Mouse (Mus musculus): ENCODE data around the gene Phactr3. TPM values are rescaled to one million over a fixed set of nuclear protein-coding genes. Genes with fewer than 3 reads are reported as not detected.
A peak's percentile ranks its signal among the peaks of the same experiment; 100 is the strongest.

Gene Phactr3
- total RNA-seq, 2 experiments from 2014 or later = 0.97 to 1.5 TPM

DNA sequence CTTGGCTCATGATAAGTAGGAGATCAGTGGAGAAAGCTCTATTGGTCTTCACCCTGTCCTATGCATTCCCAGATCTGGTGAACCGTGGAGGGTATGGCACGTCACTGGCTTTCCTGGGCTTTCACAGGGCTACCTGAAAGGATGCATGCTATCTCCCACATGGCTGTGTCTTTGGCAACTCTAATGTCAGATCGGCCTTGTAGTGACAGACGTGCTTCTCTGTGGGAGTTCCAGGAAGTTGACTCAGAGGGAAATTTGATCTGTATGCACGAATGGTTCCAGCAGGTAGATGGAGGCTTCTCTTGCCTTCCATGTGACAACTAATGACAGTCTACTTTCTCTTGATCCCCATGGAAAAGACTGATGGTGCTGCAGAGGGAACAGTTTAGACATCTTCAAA lies 65.5 kb downstream of the Phactr3 start:
- DNase-seq = no peak
- intact Hi-C loops (cut with DNase I) = no loop called here

DNA sequence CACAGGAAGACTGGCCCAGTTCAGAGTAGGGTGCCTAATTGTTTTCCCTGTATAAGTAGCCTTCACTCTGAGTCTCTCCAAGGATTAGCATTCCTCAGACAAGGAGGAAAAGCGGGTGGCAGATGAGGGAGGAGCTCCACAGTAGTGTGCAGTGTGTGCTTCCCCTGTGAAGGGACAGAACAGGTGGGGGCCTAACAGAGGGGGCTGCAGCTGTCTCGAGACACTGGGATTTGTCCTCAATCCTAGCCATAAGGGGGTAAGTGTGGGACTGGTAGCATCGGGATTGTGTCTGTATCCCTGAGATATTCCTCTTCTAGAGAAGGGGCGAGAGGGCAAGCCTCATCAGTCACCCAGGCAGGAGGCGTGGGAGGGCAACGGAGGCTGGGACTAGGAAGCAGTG lies 66.1 kb downstream of the Phactr3 start:
- no peak for DNase-seq
- intact Hi-C loops (cut with DNase I) = no loop called here

DNA sequence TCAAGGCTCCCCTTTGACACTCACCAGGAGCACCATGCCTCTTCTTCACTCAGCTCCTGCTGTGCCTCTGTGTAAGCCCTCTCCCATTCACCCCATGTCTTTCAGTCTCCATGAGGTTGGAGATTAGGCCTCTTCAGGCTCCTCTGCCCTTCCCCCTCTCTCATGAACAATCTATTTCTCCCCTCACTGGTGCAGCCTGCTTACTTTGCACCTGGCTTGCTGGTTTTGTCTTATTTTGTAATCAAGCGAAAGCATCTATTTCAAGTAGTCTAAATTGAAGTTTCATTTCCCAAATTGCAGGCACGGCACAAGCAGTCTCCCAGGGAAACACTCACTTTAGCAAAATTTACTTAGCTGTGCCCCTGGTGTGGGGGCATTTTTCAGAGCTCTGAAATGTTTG lies 70.2 kb downstream of the Phactr3 start:
- intact Hi-C loops (cut with DNase I) = no loop called here
- no peak for DNase-seq

DNA sequence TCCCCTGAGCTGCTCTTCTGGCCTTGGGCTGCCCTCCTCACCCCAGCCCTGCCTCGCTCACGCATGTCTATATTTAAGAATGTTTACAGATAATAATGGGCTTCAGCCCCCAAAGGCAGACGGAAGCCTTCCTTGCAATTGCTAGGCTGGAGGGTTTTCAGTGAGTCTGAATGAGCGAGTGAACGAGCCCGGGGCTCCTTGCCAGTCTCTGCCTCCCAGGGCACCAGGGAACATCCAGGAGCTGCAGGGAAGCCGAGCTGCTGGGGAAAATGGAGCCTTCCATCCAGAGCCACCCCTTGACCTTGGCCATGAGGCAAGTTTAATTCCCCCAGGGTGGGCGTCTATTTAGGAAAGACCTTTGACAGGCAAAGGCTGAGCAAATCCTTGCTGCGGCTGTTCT lies 74.1 kb downstream of the Phactr3 start:
- DNase-seq = no peak

DNA sequence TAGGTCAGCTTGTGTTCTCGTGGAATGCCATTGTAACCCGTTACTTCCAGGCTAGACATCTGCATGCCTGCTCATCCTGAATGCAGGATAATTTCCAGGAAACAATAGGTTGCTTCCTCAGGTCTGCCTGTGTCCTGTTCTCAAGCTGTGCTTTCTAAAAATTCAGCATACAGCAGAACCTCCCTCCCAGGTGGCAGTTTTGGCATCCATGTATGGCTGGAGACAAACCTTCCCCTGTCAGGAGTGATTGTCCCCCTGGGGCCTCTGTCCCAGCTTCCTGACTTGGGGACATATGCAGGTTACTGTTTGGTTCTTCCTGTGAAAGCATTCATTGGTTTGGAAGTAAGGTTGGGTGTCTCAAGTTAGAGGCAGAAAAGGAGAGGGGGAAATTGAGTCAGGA lies 74.7 kb downstream of the Phactr3 start:
- intact Hi-C loops (cut with DNase I) = no loop called here
- DNase-seq = no peak

More for the DNA sequence above, 74.1 kb downstream of the Phactr3 start:
- intact Hi-C loops (cut with DNase I) = no loop called here

DNA sequence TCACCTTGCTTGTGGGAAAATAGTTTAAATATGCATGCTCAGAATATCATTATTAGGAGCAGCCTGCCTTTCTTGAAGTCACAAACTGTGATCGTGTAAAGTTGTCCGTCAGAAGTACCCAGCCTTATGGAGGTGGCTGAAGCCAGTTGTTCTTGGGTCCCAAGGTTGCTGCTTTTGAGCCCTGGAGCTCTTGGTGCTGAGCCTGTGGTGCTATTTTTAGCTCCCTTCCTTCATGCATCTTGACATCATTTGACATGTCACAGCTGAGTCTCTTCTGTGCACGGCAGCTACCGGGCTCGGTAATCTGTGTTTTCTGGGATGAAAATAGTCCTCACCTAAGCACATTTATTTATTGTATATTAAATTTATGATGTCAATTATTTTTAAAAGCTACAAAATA lies 76.1 kb downstream of the Phactr3 start:
- DNase-seq = peak; percentile 5 to 21
- intact Hi-C loops (cut with DNase I) = no loop called here

DNA sequence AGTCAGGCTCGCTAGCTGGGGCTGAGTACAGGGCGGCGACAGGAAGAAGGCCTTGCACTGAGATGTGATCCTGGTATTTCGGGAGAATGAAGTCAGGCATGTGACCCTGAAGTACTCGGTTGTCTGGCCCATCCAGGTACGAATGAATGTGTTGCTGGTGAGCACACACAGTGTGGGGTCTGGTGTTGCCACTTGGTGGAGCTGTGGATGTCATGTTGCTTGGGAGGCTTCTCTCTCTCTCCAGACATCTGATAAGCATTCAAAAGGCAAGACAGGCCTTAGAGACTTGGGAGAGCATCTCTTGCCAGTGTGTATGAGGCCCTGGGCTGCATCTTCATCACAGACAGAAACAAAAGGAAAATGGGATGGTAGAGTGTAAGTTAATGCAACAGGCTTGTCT lies 77.3 kb downstream of the Phactr3 start:
- intact Hi-C loops (cut with DNase I) = no loop called here

DNA sequence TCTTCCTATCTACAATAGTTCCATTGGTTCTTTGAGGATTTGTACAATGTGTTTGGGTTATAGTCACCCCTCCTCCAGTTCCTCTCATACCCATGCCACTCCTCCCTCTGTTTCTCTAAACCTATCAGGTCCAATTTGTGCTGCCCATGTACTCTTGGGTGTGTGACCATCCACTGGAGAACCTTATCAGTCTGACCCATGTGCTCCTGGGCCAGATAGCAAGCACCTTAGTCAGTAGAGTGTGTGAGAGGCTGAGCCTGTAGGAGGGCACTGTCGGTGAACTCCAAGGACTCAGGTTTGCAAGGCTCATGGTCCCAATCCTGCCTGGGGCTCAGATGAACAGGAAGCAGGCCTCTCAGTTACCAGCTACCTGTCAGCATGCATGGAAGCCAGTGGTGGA lies 78.8 kb downstream of the Phactr3 start:
- DNase-seq = no peak
- intact Hi-C loops (cut with DNase I) = no loop called here

More for the DNA sequence above, 77.3 kb downstream of the Phactr3 start:
- no peak for DNase-seq

DNA sequence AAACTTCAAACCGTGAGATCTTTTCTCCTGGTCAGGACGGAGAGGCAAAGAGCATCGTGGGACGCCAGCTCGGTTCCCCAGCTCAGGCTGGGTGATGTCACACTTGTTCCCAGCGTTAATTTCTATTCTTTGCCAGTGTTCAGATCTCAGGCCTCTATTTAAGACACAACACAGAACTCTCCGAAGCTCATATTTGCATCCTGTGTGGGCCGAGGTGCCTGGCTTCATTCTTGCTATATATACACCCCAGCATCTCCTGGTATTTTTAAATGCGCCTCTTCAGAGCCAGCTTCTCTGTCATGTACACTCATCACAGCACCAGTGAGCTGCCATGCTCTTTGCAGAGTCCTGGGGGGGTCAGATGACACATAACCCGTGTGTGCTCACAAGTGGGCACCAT lies 85.7 kb downstream of the Phactr3 start:
- intact Hi-C loops (cut with DNase I) = no loop called here
- no peak for DNase-seq

DNA sequence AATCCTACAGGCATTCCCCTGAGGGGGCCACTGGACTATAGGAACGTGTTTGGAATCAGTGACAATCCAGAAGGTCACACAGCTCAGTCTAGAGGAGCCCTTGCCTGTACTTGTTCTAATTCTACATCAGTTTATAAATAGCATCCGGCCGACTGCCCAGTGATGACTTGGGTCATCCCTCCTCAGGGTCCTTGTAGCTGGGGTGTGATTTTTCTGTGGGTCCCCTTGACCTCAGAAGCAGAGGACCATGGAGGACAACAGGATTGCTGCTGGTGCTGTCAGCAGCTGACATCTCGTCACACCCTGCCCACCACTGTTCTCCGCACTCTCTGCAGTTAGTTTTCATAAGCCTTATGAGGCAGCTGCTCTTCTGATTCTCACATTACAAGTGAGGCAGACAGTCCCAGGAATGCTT lies 89.4 kb downstream of the Phactr3 start:
- DNase-seq = peak; percentile 14 to 38
- intact Hi-C loops (cut with DNase I) = no loop called here

DNA sequence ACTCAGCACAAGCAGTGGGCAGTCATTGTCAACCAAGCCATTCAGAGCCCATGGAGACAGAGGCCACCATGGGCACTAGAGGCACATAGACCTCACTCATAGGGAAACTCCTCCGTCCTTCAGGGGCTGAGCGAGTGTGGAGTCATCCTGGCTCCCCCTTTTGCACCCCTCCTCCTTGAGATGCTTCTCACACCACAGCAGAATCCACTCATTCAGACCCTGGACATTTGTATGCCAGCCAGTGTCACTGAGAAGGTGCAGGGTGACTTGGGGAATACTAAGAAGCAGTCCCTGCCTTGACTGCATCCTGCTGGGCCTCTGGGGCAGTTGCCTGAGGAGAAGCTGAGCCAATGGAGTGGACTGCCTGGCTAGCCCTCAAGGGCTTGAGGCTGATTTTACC lies 95.1 kb downstream of the Phactr3 start:
- intact Hi-C loops (cut with DNase I) = no loop called here
- no peak for DNase-seq

DNA sequence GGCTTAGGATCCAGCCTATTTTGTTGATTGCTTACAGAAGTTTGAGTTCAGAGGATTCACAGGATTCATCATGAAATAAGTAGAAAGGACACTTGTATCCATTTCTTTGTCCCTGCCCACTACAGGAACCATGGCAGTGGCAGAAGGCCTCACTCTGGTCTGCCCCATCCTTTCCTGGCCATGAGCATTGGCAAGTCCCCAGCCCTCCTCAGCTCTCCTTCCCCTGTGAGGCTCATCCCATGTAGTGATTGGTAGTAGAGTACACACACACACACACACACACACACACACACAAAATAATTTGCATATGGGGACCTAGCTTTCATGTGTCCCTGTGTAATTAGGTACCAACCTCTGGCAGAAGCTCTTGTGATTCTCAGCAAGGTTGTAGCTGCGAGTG lies 95.8 kb downstream of the Phactr3 start:
- no peak for DNase-seq
- intact Hi-C loops (cut with DNase I) = no loop called here

DNA sequence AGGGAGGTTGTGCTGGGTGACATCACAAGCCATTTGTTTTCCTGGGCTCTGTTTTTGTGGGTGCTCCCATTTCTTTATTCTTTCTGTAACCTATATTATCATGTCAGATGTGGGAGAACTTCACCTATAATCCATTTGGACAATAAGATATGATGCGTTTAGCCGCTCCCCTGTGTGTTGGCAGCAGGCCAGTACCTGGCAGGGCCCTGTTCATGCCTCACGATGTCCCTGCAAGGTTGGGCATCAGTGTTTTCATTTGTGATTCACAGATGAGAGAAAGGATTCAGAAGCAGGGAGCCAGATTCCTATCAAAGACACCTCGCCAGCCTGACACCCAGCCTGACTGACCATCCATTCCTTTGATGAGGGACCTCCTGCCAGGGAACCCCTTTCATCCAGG lies 99.7 kb downstream of the Phactr3 start:
- intact Hi-C loops (cut with DNase I) = no loop called here

DNA sequence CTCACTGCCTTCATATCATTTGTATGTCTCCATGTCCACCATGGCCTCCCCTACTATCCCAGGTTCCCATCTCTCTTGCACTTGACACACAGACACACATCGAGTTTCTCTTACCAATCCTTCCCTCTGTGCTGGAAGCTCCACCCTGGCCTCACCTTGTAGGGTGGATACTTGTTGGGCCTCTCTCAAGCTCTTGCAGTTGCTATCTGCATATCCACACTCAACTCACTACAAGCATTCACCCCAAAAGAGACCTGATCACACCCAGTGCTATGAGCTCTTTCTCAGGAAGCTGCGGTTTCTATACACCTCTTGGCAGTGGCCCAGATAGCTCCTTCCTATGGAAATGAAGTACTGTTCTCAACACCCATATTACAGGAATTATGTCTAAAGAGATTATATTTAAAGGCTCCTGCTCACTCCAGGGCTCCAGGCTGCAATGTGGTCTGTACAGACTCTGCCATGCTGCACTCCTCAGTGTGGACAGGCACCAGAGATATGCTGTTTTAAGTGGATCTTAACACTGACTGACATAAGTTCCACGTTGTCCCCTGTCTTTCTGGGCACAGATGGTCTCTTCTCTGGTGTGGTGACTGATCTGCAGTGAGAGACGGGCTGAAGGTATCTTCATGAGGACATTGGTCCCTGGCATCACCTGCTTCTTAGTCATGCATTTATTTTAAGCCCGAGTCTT lies 100.8 kb downstream of the Phactr3 start:
- DNase-seq = no peak
- intact Hi-C loops (cut with DNase I) = no loop called here

More for the DNA sequence above, 99.7 kb downstream of the Phactr3 start:
- no peak for DNase-seq

DNA sequence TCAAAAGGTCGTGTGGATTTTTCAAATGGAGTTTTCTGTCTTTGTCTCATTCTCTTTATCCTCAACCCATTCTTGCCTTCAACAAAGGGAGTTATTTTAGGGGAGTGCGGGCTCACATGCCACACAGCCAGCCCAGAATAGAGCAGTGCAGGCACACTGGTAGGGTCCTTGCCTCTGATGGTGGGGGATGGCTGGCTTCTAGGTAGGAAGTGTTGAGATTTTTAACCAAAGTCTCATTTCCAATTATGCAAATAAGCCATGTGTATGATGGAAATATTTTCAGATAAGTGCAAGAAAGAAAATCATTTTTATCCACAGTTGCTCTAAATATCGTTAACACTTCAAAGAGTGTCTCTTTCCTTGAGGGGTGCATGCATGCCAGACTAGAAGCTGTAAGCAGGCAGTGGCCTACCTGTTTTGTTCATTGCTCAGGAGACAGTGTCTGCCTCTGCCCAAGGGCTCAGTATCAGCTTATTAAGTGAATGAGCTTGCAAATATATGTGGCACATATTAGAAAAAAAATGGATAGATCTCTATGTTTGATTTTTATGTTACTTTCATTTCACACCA lies 101.5 kb downstream of the Phactr3 start:
- intact Hi-C loops (cut with DNase I) = no loop called here
- no peak for DNase-seq

DNA sequence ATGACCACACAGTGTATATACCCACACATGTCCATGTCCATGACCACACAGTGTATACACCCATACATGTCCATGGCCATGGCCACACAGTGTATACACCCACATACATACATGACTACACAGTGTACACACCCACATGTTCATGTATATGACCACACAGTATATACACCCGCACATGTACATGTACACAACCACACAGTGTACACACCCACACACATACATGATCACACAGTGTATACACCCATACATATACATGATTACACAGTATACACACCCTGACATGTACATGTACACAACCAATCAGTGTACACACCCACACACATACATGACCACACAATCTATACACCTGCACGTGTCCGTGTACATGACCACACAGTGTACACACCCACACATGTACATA lies 102.2 kb downstream of the Phactr3 start:
- intact Hi-C loops (cut with DNase I) = no loop called here
- no peak for DNase-seq

DNA sequence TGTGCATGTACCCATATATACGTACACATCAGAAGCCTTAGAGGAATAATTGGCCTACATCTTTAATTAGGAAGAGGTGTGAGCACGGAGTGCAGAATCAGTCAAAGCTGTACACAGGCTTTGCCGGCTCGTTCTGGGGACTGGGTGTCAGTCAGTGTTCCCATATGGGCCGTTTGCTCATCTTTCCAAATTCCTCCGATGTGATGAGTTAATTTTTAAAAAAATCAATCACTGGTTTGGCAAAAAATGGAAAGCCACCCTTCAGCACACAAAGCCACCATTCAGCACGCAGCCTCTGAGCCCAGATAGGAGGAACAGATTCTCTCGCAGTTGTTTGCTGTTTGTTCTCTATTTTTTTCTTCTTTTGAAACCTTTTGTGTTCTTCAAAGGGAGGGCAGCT lies 110.5 kb downstream of the Phactr3 start:
- no peak for DNase-seq
- intact Hi-C loops (cut with DNase I) = no loop called here

DNA sequence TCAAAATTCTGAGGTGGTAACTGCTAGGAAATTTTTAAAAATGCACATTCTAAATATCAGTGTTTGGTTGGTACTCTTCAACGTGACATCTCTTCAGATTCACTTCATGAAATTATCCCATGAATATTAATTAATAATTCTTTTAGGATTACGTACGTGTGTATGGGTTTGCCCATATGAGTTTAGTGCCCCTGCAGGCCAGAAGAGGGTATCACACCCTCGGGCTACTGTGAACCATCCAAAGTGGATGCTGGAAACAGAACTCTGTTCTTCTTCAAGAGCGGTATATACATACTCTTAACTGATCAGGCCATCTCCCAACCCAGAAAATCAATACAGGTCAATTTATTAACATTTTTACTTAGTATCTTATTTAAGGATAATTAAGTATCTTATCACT lies 114.7 kb downstream of the Phactr3 start:
- intact Hi-C loops (cut with DNase I) = no loop called here
- DNase-seq = no peak

DNA sequence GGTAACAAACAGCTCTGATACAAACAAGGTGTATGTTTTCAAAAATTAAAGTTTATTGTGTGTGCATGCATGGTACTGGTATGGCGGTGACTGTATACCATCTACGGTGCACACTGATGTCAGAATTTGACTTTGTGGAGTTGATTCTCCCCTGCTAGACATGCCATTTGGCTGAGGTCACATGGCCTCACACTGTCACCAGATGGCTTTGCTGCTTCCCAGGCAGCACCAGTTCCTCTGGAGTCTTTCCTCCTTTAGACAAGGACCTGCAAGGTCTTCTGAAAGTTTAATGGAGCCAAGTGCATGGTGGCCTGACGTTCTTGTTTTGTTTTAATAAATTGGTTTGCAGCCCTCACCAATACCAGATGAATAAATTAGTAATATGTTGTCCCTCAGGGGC lies 118.3 kb downstream of the Phactr3 start:
- intact Hi-C loops (cut with DNase I) = no loop called here
- DNase-seq = no peak

DNA sequence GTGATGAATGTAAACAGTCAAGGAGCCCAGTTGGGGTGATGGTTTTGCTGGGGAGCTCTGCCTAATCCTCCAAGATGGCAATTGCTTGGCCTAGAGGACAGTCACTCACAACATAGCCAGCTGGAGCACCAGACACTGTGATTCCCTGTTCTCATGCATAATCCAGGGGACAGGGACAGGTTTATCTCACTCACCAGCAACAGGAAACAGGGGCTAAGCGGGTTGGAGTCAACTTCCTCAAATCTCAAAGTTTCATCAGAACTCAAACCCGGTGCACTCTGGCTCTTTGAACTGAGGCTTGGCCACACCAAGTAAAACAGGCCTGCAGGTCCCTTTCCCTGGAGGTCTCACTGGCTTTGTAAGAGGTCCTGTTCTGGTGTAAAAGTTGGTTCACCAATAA lies 119.7 kb downstream of the Phactr3 start:
- intact Hi-C loops (cut with DNase I) = no loop called here
- no peak for DNase-seq

DNA sequence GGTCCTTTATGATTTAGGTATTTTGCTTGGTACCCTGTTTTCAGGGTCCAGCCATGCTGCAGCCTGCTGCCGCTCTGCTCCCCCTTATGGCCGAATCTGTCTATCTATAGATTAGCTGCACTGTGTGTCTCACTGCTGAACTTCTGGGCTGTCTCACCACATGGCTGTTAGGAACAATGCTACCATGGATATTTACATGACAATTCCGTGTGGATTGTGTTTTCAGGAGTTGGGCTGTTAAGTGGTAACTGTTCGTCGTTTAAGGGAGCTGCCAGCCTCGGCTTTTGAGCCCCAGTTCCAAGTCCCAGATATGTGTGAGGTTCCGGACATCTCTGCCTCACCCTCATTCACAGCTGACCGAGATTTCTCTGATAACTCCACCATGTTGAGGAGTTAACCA lies 122.1 kb downstream of the Phactr3 start:
- intact Hi-C loops (cut with DNase I) = no loop called here
- DNase-seq = no peak

DNA sequence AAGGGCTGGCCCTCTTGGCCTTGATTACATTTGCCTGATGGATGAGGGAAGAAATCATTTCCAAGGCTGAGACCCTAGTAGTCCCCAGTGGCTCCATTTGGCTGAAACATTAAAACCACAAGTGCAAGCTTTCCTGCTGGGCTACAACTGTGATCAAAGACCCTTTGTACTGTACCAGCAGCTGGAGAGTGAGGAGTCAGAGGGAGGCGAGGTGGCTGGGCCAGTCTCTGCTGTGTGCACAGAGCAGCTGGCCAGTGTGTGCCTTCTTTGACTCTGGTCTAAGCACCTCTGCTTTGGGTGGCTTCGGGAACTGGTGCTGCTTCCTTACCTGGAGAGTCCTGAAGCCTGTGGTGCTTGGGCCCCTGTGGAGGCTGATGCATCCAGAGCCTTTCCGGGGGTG lies 122.6 kb downstream of the Phactr3 start:
- no peak for DNase-seq
- intact Hi-C loops (cut with DNase I) = no loop called here

DNA sequence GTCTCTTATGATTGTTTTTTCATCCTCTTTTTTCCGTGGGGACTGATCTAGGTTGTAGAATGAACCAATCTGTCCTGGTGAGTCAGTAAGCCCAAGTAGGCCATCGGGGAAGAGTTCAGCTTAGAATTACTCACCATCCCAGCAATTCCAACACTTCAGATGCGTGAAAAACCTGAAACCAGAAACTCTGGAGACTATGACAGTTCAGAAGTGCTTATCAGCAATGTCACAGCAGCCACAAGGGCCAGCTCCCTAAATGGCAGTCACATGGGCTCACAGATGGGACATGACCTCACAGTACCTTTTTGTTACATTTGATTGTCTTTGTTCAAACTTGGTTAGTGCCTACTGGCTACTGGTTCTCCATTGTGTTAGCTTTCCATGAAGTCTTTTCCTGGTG lies 124.2 kb downstream of the Phactr3 start:
- intact Hi-C loops (cut with DNase I) = no loop called here
- no peak for DNase-seq

All from heart, postnatal 36 days (tissue).